Mouse (Mus musculus): ENCODE measurements around the gene Sh3tc1. TPM values are rescaled to one million over a fixed set of nuclear protein-coding genes. Genes with fewer than 3 reads are reported as not detected.

Sh3tc1 gene
- polyA plus RNA-seq, 2 experiments: 2.9 to 5.2 TPM

DNA sequence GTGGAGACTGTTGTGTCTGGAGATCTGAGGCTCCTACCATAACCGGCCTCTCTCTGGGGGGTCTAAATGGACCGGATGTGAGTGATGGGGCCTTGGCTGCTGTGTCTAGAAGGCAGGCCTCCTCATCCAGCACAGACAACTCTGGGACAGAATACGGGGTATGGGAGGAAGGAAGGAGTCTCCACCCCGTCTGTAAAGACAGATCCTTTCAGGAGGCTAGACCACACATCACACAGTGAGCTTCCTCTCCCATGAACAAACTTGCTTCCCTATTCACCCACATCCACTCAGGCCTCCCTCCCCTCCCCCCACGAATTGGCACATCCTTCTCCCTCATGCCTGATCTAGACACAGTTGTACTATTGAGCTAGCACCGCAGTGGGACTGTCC, 69.4 kb downstream of the Sh3tc1 start:
- Histone ChIP-seq H3K27me3 (ENCODE audit: control insufficient read depth, insufficient read depth, low read length) (no peaks in the 10 kb centered on the region), H3K4me2 (replicated peaks; ENCODE audit: low read depth, low read length, severe bottlenecking) (no peak overlapping the region), H3K36me3 (ENCODE audit: control insufficient read depth, insufficient read depth, low read length) (no peaks in the 10 kb centered on the region), H3K4me3 (replicated peaks; ENCODE audit: low read length) (no peak overlapping the region), H3K9ac (ENCODE audit: low read depth, low read length, severe bottlenecking) (no peak overlapping the region), H3K4me1 (ENCODE audit: control insufficient read depth, insufficient read depth, low read length) (peaks cover 46% of the 10 kb centered on the region), H3K27ac (replicated peaks; ENCODE audit: low read depth, low read length) (peak overlapping the region; percentile 20; the same call in 1 of the 2 replicates), H3K9me3 (ENCODE audit: control insufficient read depth, low read length) (no peaks in the 10 kb centered on the region)
- WGBS: 36% methylated on average over 6 of the region's 6 CpGs
- no peak for TF ChIP-seq POLR2A (IDR thresholded peaks at IDR 0.05; ENCODE audit: borderline replicate concordance, extremely low read depth, insufficient read depth, insufficient read length)
- DNase-seq (ENCODE audit: low spot score) (peak; percentile 22), ATAC-seq (ENCODE audit: low FRiP score, low read depth) (no peak)

DNA sequence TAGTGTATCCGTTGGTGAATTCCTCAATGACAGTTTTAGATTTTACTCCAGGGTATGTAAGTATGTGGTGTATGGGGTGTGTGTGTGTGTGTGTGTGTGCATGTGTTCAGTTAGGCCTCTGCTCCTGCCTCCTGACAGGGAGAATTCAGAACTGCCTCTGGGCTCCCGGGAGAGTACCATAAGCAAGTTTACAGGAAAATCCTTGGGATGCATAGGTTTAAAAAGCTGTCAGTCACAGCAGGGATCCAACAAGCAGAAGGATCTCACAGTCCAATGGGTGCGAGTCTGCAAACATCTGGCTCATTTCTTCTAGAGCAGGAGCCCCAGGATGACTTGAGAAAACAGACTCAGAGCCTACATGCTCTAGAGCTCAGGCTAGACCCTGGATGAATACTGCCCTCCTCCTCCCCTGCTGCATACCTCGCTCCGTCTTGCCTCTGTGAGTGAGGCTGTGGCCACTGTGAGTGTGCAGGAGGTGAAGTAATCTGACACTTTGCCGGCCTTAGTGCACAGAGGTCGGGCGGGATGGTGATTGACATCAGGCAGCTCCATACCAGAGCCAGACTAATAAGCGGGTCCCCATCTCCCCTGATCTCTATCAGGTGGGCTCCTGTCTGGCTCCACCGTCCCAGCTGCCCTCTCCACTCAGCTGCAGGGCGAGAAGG, 69.9 kb downstream of the Sh3tc1 start:
- ATAC-seq (ENCODE audit: low FRiP score, low read depth) (peak; percentile 36), DNase-seq (ENCODE audit: low spot score) (peak; percentile 38)
- Histone ChIP-seq H3K9ac (ENCODE audit: low read depth, low read length, severe bottlenecking) (no peak overlapping the region), H3K36me3 (ENCODE audit: control insufficient read depth, insufficient read depth, low read length) (no peaks in the 10 kb centered on the region), H3K27me3 (ENCODE audit: control insufficient read depth, insufficient read depth, low read length) (no peaks in the 10 kb centered on the region), H3K4me3 (replicated peaks; ENCODE audit: low read length) (no peak overlapping the region), H3K4me1 (ENCODE audit: control insufficient read depth, insufficient read depth, low read length) (peaks cover 42% of the 10 kb centered on the region), H3K9me3 (ENCODE audit: control insufficient read depth, low read length) (no peaks in the 10 kb centered on the region), H3K27ac (replicated peaks; ENCODE audit: low read depth, low read length) (peak overlapping the region; percentile 20; the same call in 1 of the 2 replicates), H3K4me2 (replicated peaks; ENCODE audit: low read depth, low read length, severe bottlenecking) (no peak overlapping the region)
- WGBS: 5% methylated on average over 11 of the region's 11 CpGs
- no peak for TF ChIP-seq POLR2A (IDR thresholded peaks at IDR 0.05; ENCODE audit: borderline replicate concordance, extremely low read depth, insufficient read depth, insufficient read length)

GRCm38 (mm10) chr5:35666152-35666551, 73.6 kb downstream of the Sh3tc1 start:
- 88% methylated on average over 7 of the region's 7 CpGs for WGBS
- Histone ChIP-seq H3K4me1 (ENCODE audit: control insufficient read depth, insufficient read depth, low read length) (peaks cover 16% of the 10 kb centered on the region), H3K4me2 (replicated peaks; ENCODE audit: low read depth, low read length, severe bottlenecking) (no peak overlapping the region), H3K9me3 (ENCODE audit: control insufficient read depth, low read length) (no peaks in the 10 kb centered on the region), H3K36me3 (ENCODE audit: control insufficient read depth, insufficient read depth, low read length) (no peaks in the 10 kb centered on the region), H3K4me3 (replicated peaks; ENCODE audit: low read length) (no peak overlapping the region), H3K27ac (replicated peaks; ENCODE audit: low read depth, low read length) (no peak overlapping the region), H3K9ac (ENCODE audit: low read depth, low read length, severe bottlenecking) (no peak overlapping the region), H3K27me3 (ENCODE audit: control insufficient read depth, insufficient read depth, low read length) (no peaks in the 10 kb centered on the region)
- no peak for ATAC-seq (ENCODE audit: low FRiP score, low read depth)
- no peak for DNase-seq (ENCODE audit: low spot score)
- no peak for TF ChIP-seq POLR2A (IDR thresholded peaks at IDR 0.05; ENCODE audit: borderline replicate concordance, extremely low read depth, insufficient read depth, insufficient read length)

DNA sequence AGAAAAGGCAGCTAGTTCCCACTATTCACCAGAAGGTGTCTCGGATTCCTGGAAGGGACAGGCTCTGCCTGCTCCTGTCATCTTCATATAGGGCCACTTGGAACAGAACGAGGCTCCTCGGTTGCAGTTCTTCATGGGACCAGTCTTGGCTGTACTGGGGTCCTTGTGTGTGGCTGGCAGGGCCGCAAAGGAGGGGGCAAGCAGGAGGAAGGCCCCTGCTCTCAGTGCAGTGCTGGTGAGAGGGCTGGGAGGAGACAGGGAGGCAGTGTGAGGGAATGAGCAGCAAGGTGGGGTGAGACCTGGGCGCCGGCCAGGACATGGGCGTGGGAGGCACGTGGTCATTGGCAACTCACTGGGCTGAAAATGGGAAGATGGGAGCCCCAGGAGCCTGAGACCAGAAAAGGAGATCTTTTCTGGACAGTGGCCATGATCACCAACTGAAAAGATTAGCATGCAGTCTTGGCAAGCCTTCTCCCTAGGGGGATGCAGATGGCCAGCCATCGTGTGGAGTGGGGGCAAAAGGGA, 77.7 kb downstream of the Sh3tc1 start:
- Histone ChIP-seq H3K27ac (replicated peaks; ENCODE audit: low read depth, low read length) (no peak overlapping the region), H3K9me3 (ENCODE audit: control insufficient read depth, low read length) (no peaks in the 10 kb centered on the region), H3K36me3 (ENCODE audit: control insufficient read depth, insufficient read depth, low read length) (no peaks in the 10 kb centered on the region), H3K9ac (ENCODE audit: low read depth, low read length, severe bottlenecking) (no peak overlapping the region), H3K4me3 (replicated peaks; ENCODE audit: low read length) (no peak overlapping the region), H3K4me1 (ENCODE audit: control insufficient read depth, insufficient read depth, low read length) (no peaks in the 10 kb centered on the region), H3K4me2 (replicated peaks; ENCODE audit: low read depth, low read length, severe bottlenecking) (no peak overlapping the region), H3K27me3 (ENCODE audit: control insufficient read depth, insufficient read depth, low read length) (no peaks in the 10 kb centered on the region)
- no peak for TF ChIP-seq POLR2A (IDR thresholded peaks at IDR 0.05; ENCODE audit: borderline replicate concordance, extremely low read depth, insufficient read depth, insufficient read length)
- DNase-seq (ENCODE audit: low spot score): no peak
- 78% methylated on average over 9 of the region's 9 CpGs for WGBS
- ATAC-seq (ENCODE audit: low FRiP score, low read depth): no peak

- H3K27ac ChIP-seq (replicated peaks; ENCODE audit: low read depth, low read length): no peak overlapping the region
- no peaks in the 10 kb centered on the region for H3K27me3 ChIP-seq (ENCODE audit: control insufficient read depth, insufficient read depth, low read length)
- H3K4me3 ChIP-seq (replicated peaks; ENCODE audit: low read length): no peak overlapping the region
- no peak overlapping the region for H3K4me2 ChIP-seq (replicated peaks; ENCODE audit: low read depth, low read length, severe bottlenecking)
- WGBS: 64% methylated on average over 6 of the region's 6 CpGs
- ATAC-seq (ENCODE audit: low FRiP score, low read depth) (no peak), DNase-seq (ENCODE audit: low spot score) (no peak)
- TF ChIP-seq POLR2A (IDR thresholded peaks at IDR 0.05; ENCODE audit: borderline replicate concordance, extremely low read depth, insufficient read depth, insufficient read length): no peak
- H3K4me1 ChIP-seq (ENCODE audit: control insufficient read depth, insufficient read depth, low read length): no peaks in the 10 kb centered on the region
- H3K9ac ChIP-seq (ENCODE audit: low read depth, low read length, severe bottlenecking): no peak overlapping the region
- H3K9me3 ChIP-seq (ENCODE audit: control insufficient read depth, low read length): no peaks in the 10 kb centered on the region
- no peaks in the 10 kb centered on the region for H3K36me3 ChIP-seq (ENCODE audit: control insufficient read depth, insufficient read depth, low read length)
Measured at GRCm38 (mm10) chr5:35661210-35661609, 78.6 kb downstream of the Sh3tc1 start.
